Mouse (Mus musculus) MEL (cell line): Measurements from ENCODE around the gene Fam172a.

Experiments used
- CHD2 ChIP-seq: IDR thresholded peaks from 2 replicates; pipeline ENCODE4 v1.6.1; 2011; ENCODE audit warnings: low read length, improper control_type of control experiment
- CTCF ChIP-seq, 3 experiments: IDR thresholded peaks in 2 of 3; conservative IDR thresholded peaks in 1 of 3; 2 replicates each; pipeline ENCODE4 v1.5.1; 2011 to 2012; ENCODE audit warnings: low read length in 3 of 3, low read depth in 2 of 3, mild to moderate bottlenecking in 2 of 3, improper control_type of control experiment in 1 of 3, inconsistent platforms in 1 of 3, mixed read lengths in 1 of 3, moderate library complexity in 1 of 3; ENCODE audit not compliant: control insufficient read depth in 1 of 3, insufficient read depth in 1 of 3, poor library complexity in 1 of 3, severe bottlenecking in 1 of 3
- E2F4 ChIP-seq: IDR thresholded peaks from 2 replicates; pipeline ENCODE4 v1.6.1; 2011; ENCODE audit warnings: low read depth, low read length, improper control_type of control experiment, borderline replicate concordance
- EP300 ChIP-seq, 2 experiments: IDR thresholded peaks; 2 replicates each; pipeline ENCODE4 v1.6.1; 2011; ENCODE audit warnings: improper control_type of control experiment in 2 of 2, low read length in 2 of 2, low read depth in 1 of 2, mild to moderate bottlenecking in 1 of 2
- MAZ ChIP-seq: IDR thresholded peaks from 2 replicates; pipeline ENCODE4 v1.6.1; 2012; ENCODE audit warnings: low read depth, mild to moderate bottlenecking, inconsistent platforms, low read length, improper control_type of control experiment
- MYC ChIP-seq: IDR thresholded peaks from 2 replicates; pipeline ENCODE4 v1.6.1; 2011; ENCODE audit warnings: low read depth, mild to moderate bottlenecking, low read length, improper control_type of control experiment, moderate library complexity
- POLR2A ChIP-seq, 2 experiments: IDR thresholded peaks; 2 replicates each; pipeline ENCODE4 v1.6.1; 2011 to 2012; ENCODE audit warnings: low read length in 2 of 2, mild to moderate bottlenecking in 2 of 2, control low read depth in 1 of 2, improper control_type of control experiment in 1 of 2, low read depth in 1 of 2, moderate library complexity in 1 of 2; ENCODE audit not compliant: control insufficient read depth in 1 of 2, insufficient read depth in 1 of 2, poor library complexity in 1 of 2
- RAD21 ChIP-seq: IDR thresholded peaks from 2 replicates; pipeline ENCODE4 v1.6.1; 2011; ENCODE audit warnings: mild to moderate bottlenecking, low read depth, low read length, improper control_type of control experiment
- ZC3H11A ChIP-seq: IDR thresholded peaks from 2 replicates; pipeline ENCODE4 v1.6.1; 2012; ENCODE audit warnings: low read depth, mild to moderate bottlenecking, inconsistent platforms, low read length, improper control_type of control experiment
- ZKSCAN1 ChIP-seq: IDR thresholded peaks from 2 replicates; pipeline ENCODE4 v1.6.1; 2012; ENCODE audit warnings: low read depth, mild to moderate bottlenecking, inconsistent platforms, low read length, improper control_type of control experiment, moderate library complexity

GRCm38 (mm10) chr13:78164941-78165340 is 463.1 kb downstream of the Fam172a start:
- TF ChIP-seq E2F4 (no peak), CHD2 (no peak), CTCF (IDR thresholded peaks at IDR 0.05 in 2 of 3, conservative IDR thresholded peaks at IDR 0.05 in 1 of 3; ENCODE audit: control insufficient read depth in 1 of 3, insufficient read depth in 1 of 3, low read depth in 2 of 3, low read length in 3 of 3, poor library complexity in 1 of 3, severe bottlenecking in 1 of 3) (no peak), MYC (no peak), MAZ (no peak), EP300 (IDR thresholded peaks at IDR 0.05; ENCODE audit: low read depth in 1 of 2, low read length in 2 of 2) (no peak), ZKSCAN1 (no peak), ZC3H11A (no peak), POLR2A (IDR thresholded peaks at IDR 0.05; ENCODE audit: control insufficient read depth in 1 of 2, insufficient read depth in 1 of 2, low read depth in 1 of 2, low read length in 2 of 2, poor library complexity in 1 of 2) (no peak), RAD21 (no peak)
